Mouse (Mus musculus) embryonic facial prominence, embryonic 14.5 days (tissue): Measurements from ENCODE around the gene Rpl18a. TPM values are rescaled to one million over a fixed set of nuclear protein-coding genes. Genes with fewer than 3 reads are reported as not detected.

Experiments
- ATAC-seq: fragments of 200-750 bp; cut with Nextera tagmentation; 2 replicates; pipeline ENCODE4 v1.8.0; 2017; ENCODE audit warnings: low read depth, moderate number of reproducible peaks, moderate TSS enrichment
- DNase-seq: peaks from one replicate; pipeline ENCODE4 v3.0.0-alpha.2; 2015; ENCODE audit warnings: low spot score
- H3K27ac ChIP-seq: fragments of 300-500 bp; sonication (generic); replicated peaks from 2 replicates; pipeline ENCODE4 v1.5.1; 2014; ENCODE audit warnings: low read depth, mild to moderate bottlenecking, low read length, moderate library complexity
- H3K27me3 ChIP-seq: fragments of 300-500 bp; sonication (generic); replicated peaks from 2 replicates; pipeline ENCODE4 v1.6.1; 2014; ENCODE audit warnings: low read length; ENCODE audit not compliant: control insufficient read depth, insufficient read depth
- H3K36me3 ChIP-seq: fragments of 300-500 bp; sonication (generic); 2 replicates; pipeline ENCODE4 v1.6.1; 2014; ENCODE audit warnings: low read length, mixed read lengths; ENCODE audit not compliant: control insufficient read depth, insufficient read depth
- H3K4me1 ChIP-seq: fragments of 300-500 bp; sonication (generic); 2 replicates; pipeline ENCODE4 v1.6.1; 2014; ENCODE audit warnings: antibody characterized with exemption, low read length; ENCODE audit not compliant: control insufficient read depth, insufficient read depth
- H3K4me2 ChIP-seq: fragments of 300-500 bp; sonication (generic); 2 replicates; pipeline ENCODE4 v1.6.1; 2014; ENCODE audit warnings: low read depth, mild to moderate bottlenecking, low read length, moderate library complexity, mixed read lengths
- H3K4me3 ChIP-seq: fragments of 300-500 bp; sonication (generic); 2 replicates; pipeline ENCODE4 v1.5.1; 2014; ENCODE audit warnings: low read depth, mild to moderate bottlenecking, low read length
- H3K9ac ChIP-seq: fragments of 300-500 bp; sonication (generic); 2 replicates; pipeline ENCODE4 v1.6.1; 2014; ENCODE audit warnings: low read depth, mild to moderate bottlenecking, low read length, moderate library complexity, mixed read lengths
- H3K9me3 ChIP-seq: fragments of 300-500 bp; sonication (generic); 2 replicates; pipeline ENCODE4 v1.6.1; 2016; ENCODE audit warnings: low read length; ENCODE audit not compliant: control insufficient read depth
- WGBS: fragments of 180-500 bp; shearing (Covaris S2); extraction: QIAGEN DNeasy Blood & Tissue Kit; methylation state at CpG from one replicate; pipeline ENCODE4 v1.1.7; 2014; 5-methylcytosine and 5-hydroxymethylcytosine counted together
- polyA plus RNA-seq: library from polyadenylated mRNA; unstranded; fragments of >200 nt; fragmentation: Nextera tagmentation; extraction: Ambion mirVana; gene quantifications from 2 replicates; pipeline ENCODE4 v1.2.1, GENCODE M21; 2014

Gene Rpl18a
- polyA plus RNA-seq, 1 experiment from 2014 or later, result 5,481 TPM

GRCm38 (mm10) chr8:70905831-70906736 lies 8.9 kb upstream of the Rpl18a start, which contains the start of gene Map1s:
Map1s (plus strand) TSS chr8:70905932.
- Histone ChIP-seq H3K9me3 (no peaks in the 10 kb centered on the region), H3K4me3 (peak within 1 kb of the TSS; percentile 84), H3K27ac (peak within 1 kb of the TSS; percentile 93), H3K4me1 (peaks cover 11% of the 10 kb centered on the region), H3K9ac (peak within 1 kb of the TSS; percentile 90), H3K4me2 (peak within 1 kb of the TSS; percentile 93), H3K27me3 (0 out of 2 replicates have a peak, but pooled peaks cover 4% of the 10 kb centered on the region), H3K36me3 (0 out of 2 replicates have a peak, but pooled peaks cover 7% of the 10 kb centered on the region)
- ATAC-seq (peak; percentile 95), DNase-seq (peak; percentile 95)
- under 1% methylated on average over 32 of the region's 86 CpGs for WGBS

DNA sequence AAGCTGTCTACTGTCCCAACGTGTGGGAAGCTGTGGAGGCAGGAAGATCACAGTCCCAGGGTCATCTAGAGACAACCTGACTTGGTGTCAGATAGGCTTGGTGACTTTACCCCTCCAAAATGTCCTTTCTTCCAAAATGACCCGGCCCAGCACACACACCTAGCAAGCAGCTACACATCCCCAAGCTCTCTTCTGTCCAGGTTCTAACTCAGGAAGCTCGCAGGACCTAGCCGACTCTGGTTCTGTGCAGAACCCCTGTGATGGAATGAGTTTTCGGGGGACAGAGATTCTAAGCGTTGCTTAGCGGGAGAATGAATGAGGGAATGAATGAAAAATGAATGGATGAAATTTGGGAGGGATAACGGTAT lies 8.2 kb upstream of the Rpl18a start:
- Histone ChIP-seq H3K36me3 (0 out of 2 replicates have a peak, but pooled peaks cover 3% of the 10 kb centered on the region), H3K4me1 (peaks cover 11% of the 10 kb centered on the region), H3K9ac (peak overlapping the region; percentile 90), H3K4me3 (peak overlapping the region; percentile 84), H3K27me3 (0 out of 2 replicates have a peak, but pooled peaks cover 4% of the 10 kb centered on the region), H3K9me3 (no peaks in the 10 kb centered on the region), H3K4me2 (peak overlapping the region; percentile 93), H3K27ac (peak overlapping the region; percentile 93)
- DNase-seq, result no peak
- 14% methylated on average over 8 of the region's 8 CpGs for WGBS
- ATAC-seq, result peak; percentile 13; the same call in 1 of the 2 replicates

DNA sequence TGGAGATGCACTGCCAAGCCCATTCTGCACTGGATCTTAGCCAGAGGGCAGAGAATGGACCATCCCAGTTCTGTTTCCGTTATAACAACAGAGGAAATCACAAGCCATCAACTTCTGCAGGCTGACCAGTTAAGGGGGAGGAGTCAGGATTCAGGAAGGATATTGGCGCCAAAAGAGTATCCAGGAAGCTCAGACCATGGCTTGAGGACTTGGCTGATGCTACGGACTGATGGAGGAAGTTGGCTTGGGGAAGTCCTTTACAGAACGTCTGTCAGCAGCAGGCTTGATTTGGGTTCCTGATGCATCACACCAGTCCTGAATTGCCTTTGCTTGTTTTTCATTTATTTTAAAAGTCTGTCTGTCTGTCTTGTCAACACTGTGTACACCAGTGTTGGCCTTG lies 7.3 kb upstream of the Rpl18a start:
- Histone ChIP-seq H3K36me3 (0 out of 2 replicates have a peak, but pooled peaks cover 1% of the 10 kb centered on the region), H3K9me3 (no peaks in the 10 kb centered on the region), H3K27ac (no peak overlapping the region), H3K27me3 (0 out of 2 replicates have a peak, but pooled peaks cover 4% of the 10 kb centered on the region), H3K9ac (no peak overlapping the region), H3K4me2 (no peak overlapping the region), H3K4me1 (peaks cover 11% of the 10 kb centered on the region), H3K4me3 (no peak overlapping the region)
- DNase-seq, result peak; percentile 36
- WGBS, result 50% methylated on average over 4 of the region's 4 CpGs
- ATAC-seq, result no peak

GRCm38 (mm10) chr8:70903582-70903981 lies 6.4 kb upstream of the Rpl18a start:
- Histone ChIP-seq H3K27me3 (0 out of 2 replicates have a peak, but pooled peaks cover 4% of the 10 kb centered on the region), H3K9ac (no peak overlapping the region)
- ATAC-seq, result no peak

DNA sequence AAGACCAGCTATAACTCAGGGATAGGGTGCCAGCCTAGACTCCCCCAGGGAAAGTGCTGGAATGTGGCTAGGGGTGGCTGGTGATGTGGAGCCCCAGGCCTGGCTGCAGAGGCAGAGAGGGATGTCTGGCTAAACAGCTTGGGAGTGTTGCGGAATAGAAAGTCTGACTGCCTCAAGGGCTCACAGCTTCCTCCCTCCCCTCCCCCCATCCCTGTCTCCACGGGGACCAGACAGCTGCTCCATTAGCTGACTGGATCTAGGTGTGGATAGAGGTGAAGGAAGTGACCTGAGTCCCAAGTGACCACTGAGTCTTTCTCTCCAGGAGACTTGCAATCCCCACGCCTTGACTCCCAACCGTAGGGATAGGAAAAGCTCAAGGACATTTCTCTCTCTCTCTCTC lies 5.9 kb upstream of the Rpl18a start:
- no peak overlapping the region for H3K4me3 ChIP-seq
- peaks cover 11% of the 10 kb centered on the region for H3K4me1 ChIP-seq
- WGBS, result 36% methylated on average over 3 of the region's 4 CpGs
- H3K36me3 ChIP-seq, result no peaks in the 10 kb centered on the region
- no peak overlapping the region for H3K4me2 ChIP-seq
- 0 out of 2 replicates have a peak, but pooled peaks cover 4% of the 10 kb centered on the region for H3K27me3 ChIP-seq
- H3K27ac ChIP-seq, result no peak overlapping the region
- H3K9ac ChIP-seq, result no peak overlapping the region
- H3K9me3 ChIP-seq, result no peaks in the 10 kb centered on the region
- ATAC-seq (no peak), DNase-seq (no peak)

More at GRCm38 (mm10) chr8:70903582-70903981, 6.4 kb upstream of the Rpl18a start:
- Histone ChIP-seq H3K4me1 (peaks cover 11% of the 10 kb centered on the region), H3K36me3 (no peaks in the 10 kb centered on the region), H3K9me3 (no peaks in the 10 kb centered on the region), H3K27ac (no peak overlapping the region), H3K4me3 (no peak overlapping the region), H3K4me2 (no peak overlapping the region)
- DNase-seq, result no peak

DNA sequence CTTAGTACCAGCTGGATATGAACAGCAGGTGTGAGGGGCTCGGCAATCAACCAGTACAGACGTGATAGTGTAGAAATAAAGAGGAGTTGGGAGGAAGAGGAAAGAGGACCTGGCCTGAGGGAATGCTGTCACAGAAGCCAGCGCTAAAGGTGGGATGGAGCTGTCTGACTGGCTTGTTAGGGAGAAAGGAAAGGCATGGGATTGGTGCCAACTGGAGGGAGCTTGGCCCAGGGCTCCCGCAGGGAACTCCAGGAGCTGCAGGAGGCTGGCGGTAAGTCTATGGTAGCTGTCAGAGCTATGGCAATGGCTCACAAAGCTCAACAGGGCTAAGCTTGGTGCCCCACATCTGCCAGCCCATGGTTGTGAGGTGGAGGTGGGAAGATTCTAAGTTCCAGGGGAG lies 5.0 kb upstream of the Rpl18a start:
- no peak overlapping the region for H3K9ac ChIP-seq
- no peak overlapping the region for H3K4me3 ChIP-seq
- no peaks in the 10 kb centered on the region for H3K9me3 ChIP-seq
- 0 out of 2 replicates have a peak, but pooled peaks cover 4% of the 10 kb centered on the region for H3K27me3 ChIP-seq
- DNase-seq (no peak), ATAC-seq (no peak)
- H3K4me2 ChIP-seq, result no peak overlapping the region
- peaks cover 11% of the 10 kb centered on the region for H3K4me1 ChIP-seq
- H3K27ac ChIP-seq, result no peak overlapping the region
- H3K36me3 ChIP-seq, result no peaks in the 10 kb centered on the region
- 31% methylated on average over 5 of the region's 5 CpGs for WGBS

DNA sequence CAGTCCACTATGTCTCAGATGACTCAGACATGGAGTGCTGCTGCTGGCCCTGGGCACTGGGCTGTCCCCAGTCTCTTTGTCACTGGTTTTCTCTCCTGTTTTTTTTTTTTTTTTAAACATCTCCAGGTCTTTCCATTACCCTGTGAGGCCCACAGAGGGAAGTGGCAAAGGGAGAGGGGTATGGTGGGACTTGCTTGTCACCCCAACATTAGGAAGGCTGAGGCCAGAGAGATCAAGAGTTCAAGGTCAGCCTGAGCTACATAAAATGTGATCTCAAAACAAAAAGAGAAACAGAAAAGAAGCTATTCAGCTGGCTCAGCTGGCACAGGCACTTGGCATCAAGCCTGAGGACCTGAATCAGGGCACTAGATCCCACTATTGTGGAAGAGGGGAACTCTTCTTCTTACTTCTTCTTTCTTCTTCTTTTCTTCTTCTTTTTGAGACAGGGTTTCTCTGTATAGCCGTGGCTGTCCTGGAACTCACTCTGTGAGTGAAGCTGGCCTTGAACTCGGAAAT lies 3.7 kb upstream of the Rpl18a start:
- peaks cover 8% of the 10 kb centered on the region; the same call in 1 of the 2 replicates for H3K4me1 ChIP-seq
- ATAC-seq (no peak), DNase-seq (no peak)
- WGBS, result 72% methylated on average over 2 of the region's 2 CpGs
- H3K4me3 ChIP-seq, result no peak overlapping the region
- H3K9ac ChIP-seq, result no peak overlapping the region
- H3K27me3 ChIP-seq, result 0 out of 2 replicates have a peak, but pooled peaks cover 4% of the 10 kb centered on the region
- no peaks in the 10 kb centered on the region for H3K9me3 ChIP-seq
- no peak overlapping the region for H3K4me2 ChIP-seq
- peaks cover 5% of the 10 kb centered on the region; the same call in 1 of the 2 replicates for H3K36me3 ChIP-seq
- H3K27ac ChIP-seq, result no peak overlapping the region

GRCm38 (mm10) chr8:70899226-70899625 lies 2.0 kb upstream of the Rpl18a start:
- H3K4me1 ChIP-seq, result peaks cover 4% of the 10 kb centered on the region; the same call in 1 of the 2 replicates
- H3K27me3 ChIP-seq, result peaks cover 5% of the 10 kb centered on the region; the same call in 1 of the 2 replicates
- H3K4me3 ChIP-seq, result no peak overlapping the region
- no peaks in the 10 kb centered on the region for H3K9me3 ChIP-seq
- H3K27ac ChIP-seq, result no peak overlapping the region
- ATAC-seq (no peak), DNase-seq (no peak)
- H3K4me2 ChIP-seq, result no peak overlapping the region
- peaks cover 22% of the 10 kb centered on the region for H3K36me3 ChIP-seq
- no peak overlapping the region for H3K9ac ChIP-seq
- 68% methylated on average over 2 of the region's 2 CpGs for WGBS
